Mouse (Mus musculus) limb, embryonic 12.5 days (tissue): Measurements from ENCODE around the gene Tkt. TPM values are rescaled to one million over a fixed set of nuclear protein-coding genes. Genes with fewer than 3 reads are reported as not detected.
"Not testable (repeated sequence)": the region's sequence is repeated elsewhere in the genome, so short reads cannot be mapped to it uniquely, and the experiment has no call there.

Experiments used
- ATAC-seq: fragments of 200-750 bp; cut with Nextera tagmentation; 2 replicates; pipeline ENCODE4 v1.8.0; 2017; ENCODE audit warnings: low read depth, moderate TSS enrichment; ENCODE audit not compliant: insufficient number of reproducible peaks, insufficient read depth, low FRiP score, low TSS enrichment
- H3K27ac ChIP-seq: fragments of 300-500 bp; sonication (generic); 2 replicates; pipeline ENCODE4 v1.5.1; 2016; ENCODE audit warnings: mild to moderate bottlenecking, moderate library complexity
- H3K27me3 ChIP-seq: fragments of 300-500 bp; sonication (generic); 2 replicates; pipeline ENCODE4 v1.6.1; 2016; ENCODE audit warnings: mild to moderate bottlenecking, moderate library complexity
- H3K36me3 ChIP-seq: fragments of 300-500 bp; sonication (generic); 2 replicates; pipeline ENCODE4 v1.6.1; 2016; ENCODE audit warnings: mild to moderate bottlenecking, moderate library complexity
- H3K4me1 ChIP-seq: fragments of 300-500 bp; sonication (generic); replicated peaks from 2 replicates; pipeline ENCODE4 v1.6.1; 2016
- H3K4me2 ChIP-seq: fragments of 300-500 bp; sonication (generic); 2 replicates; pipeline ENCODE4 v1.6.1; 2016; ENCODE audit warnings: mild to moderate bottlenecking, moderate library complexity
- H3K4me3 ChIP-seq: fragments of 300-500 bp; sonication (generic); replicated peaks from 2 replicates; pipeline ENCODE4 v1.5.1; 2016; ENCODE audit warnings: mild to moderate bottlenecking
- H3K9ac ChIP-seq: fragments of 300-500 bp; sonication (generic); replicated peaks from 2 replicates; pipeline ENCODE4 v1.6.1; 2016; ENCODE audit warnings: mild to moderate bottlenecking, moderate library complexity
- H3K9me3 ChIP-seq: fragments of 300-500 bp; sonication (generic); 2 replicates; pipeline ENCODE4 v1.6.1; 2016; ENCODE audit warnings: mild to moderate bottlenecking, moderate library complexity
- WGBS: fragments of 180-500 bp; shearing (Covaris S2); methylation state at CpG from one replicate; pipeline ENCODE4 v1.1.7; 2016; 5-methylcytosine and 5-hydroxymethylcytosine counted together
- polyA plus RNA-seq: library from polyadenylated mRNA; unstranded; fragments of >200 nt; fragmentation: Nextera tagmentation; extraction: Ambion mirVana; gene quantifications from 2 replicates; pipeline ENCODE4 v1.2.1, GENCODE M21; 2016

The Tkt gene
- polyA plus RNA-seq, 1 experiment from 2014 or later: 244 TPM

DNA sequence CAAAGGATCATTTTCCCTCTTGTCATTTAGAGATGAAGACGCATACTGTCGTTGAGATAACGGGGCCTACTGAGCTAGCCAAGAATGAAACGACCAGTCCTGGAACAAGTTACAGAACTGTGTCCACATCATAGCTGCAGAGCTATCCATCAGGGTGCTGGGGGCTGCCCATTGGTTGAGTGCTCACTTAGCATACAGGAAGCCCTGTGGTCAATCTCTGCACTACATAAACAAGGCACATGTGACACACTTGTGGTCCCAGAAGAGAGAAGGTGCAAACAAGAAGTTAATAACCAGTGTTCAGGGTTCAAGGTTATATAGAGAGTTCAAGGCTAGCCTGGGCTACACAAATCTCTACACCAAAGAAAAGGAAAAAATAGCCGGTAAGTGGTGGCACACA, 16.7 kb upstream of the Tkt start:
- 89% methylated on average over 5 of the region's 5 CpGs for WGBS

GRCm38 (mm10) chr14:30531896-30532295, 16.3 kb upstream of the Tkt start:
- Histone ChIP-seq H3K4me1 (no peaks in the 10 kb centered on the region), H3K9ac (no peak overlapping the region), H3K27me3 (no peaks in the 10 kb centered on the region), H3K4me3 (no peak overlapping the region), H3K9me3 (no peaks in the 10 kb centered on the region), H3K27ac (no peak overlapping the region), H3K4me2 (no peak overlapping the region), H3K36me3 (peaks cover 23% of the 10 kb centered on the region)
- WGBS: 92% methylated on average over 6 of the region's 6 CpGs
- no peak for ATAC-seq

More for the DNA sequence above, 16.7 kb upstream of the Tkt start:
- Histone ChIP-seq H3K9me3 (no peaks in the 10 kb centered on the region), H3K36me3 (peaks cover 26% of the 10 kb centered on the region), H3K4me1 (no peaks in the 10 kb centered on the region), H3K27ac (no peak overlapping the region), H3K27me3 (no peaks in the 10 kb centered on the region), H3K4me2 (no peak overlapping the region), H3K9ac (no peak overlapping the region), H3K4me3 (no peak overlapping the region)
- no peak for ATAC-seq

DNA sequence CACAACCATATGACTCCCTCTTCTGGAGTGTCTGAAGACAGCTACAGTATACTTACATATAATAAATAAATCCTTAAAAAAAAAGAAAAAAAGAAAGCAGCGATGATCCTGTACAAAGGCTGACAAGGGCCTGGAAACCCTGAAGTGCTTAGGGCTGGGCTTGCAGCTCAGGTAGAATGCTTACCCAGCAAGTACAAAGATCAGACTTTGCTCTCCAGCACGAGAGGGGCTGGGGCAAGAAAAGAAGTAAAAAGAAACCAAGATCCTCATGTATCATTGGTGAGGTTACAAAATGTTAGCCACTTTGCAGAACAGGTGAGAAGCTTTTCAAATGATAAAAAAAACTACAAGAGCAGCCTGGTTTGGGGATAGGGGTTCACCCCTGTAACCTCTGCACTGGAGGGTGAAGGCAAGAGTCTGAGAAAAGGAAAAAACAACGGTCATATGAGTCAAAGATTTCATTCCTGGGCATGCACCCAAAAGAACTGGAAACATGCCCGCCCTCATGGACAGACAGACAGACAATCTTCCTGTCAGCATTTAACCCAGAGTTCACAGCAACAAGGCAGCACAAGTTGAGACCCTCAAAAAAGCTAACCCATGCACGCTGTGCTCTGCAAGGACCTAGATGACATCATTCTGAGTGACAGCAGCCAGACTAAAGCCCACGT, 14.2 kb upstream of the Tkt start:
- Histone ChIP-seq H3K4me2 (no peak overlapping the region), H3K27ac (no peak overlapping the region), H3K9me3 (no peaks in the 10 kb centered on the region), H3K27me3 (no peaks in the 10 kb centered on the region), H3K9ac (no peak overlapping the region), H3K36me3 (peaks cover 6% of the 10 kb centered on the region), H3K4me3 (no peak overlapping the region), H3K4me1 (no peaks in the 10 kb centered on the region)
- 88% methylated on average over 6 of the region's 6 CpGs for WGBS
- ATAC-seq: no peak

GRCm38 (mm10) chr14:30541541-30541940, 6.6 kb upstream of the Tkt start:
- no peaks in the 10 kb centered on the region for H3K27me3 ChIP-seq
- H3K36me3 ChIP-seq: no peaks in the 10 kb centered on the region
- H3K4me2 ChIP-seq: no peak overlapping the region
- H3K27ac ChIP-seq: no peak overlapping the region
- no peaks in the 10 kb centered on the region for H3K9me3 ChIP-seq
- no peak overlapping the region for H3K4me3 ChIP-seq
- no peaks in the 10 kb centered on the region for H3K4me1 ChIP-seq
- no peak overlapping the region for H3K9ac ChIP-seq
- 79% methylated on average over 10 of the region's 10 CpGs for WGBS
- no peak for ATAC-seq

DNA sequence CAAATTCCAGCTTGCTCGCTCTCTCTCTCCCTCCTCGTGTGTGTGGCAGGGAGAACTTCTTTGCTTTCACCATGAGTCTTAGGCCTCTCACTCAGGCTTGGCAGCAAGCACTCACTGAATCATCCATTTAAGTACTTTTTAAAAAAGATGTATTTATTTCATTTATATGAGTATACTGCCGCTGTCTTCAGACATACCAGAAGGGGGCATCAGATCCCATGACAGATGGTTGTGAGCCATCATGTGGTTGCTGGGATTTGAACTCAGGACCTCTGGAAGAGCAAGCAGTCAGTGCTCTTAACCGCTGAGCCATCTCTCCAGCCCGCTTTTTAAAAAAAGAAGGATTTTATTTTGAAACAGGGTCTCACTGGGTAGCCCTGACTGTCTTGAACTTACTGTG, 4.8 kb upstream of the Tkt start:
- WGBS: 80% methylated on average over 5 of the region's 5 CpGs
- H3K9ac ChIP-seq, H3K4me3 ChIP-seq, H3K36me3 ChIP-seq, ATAC-seq, H3K4me1 ChIP-seq, H3K27me3 ChIP-seq, H3K9me3 ChIP-seq, H3K4me2 ChIP-seq, H3K27ac ChIP-seq: not testable (repeated sequence)

GRCm38 (mm10) chr14:30548965-30549776, 1.0 kb downstream of the Tkt start:
- H3K36me3 ChIP-seq: 0 out of 2 replicates have a peak, but pooled peaks cover 7% of the 10 kb centered on the region
- H3K9me3 ChIP-seq: no peaks in the 10 kb centered on the region
- H3K27ac ChIP-seq: peak overlapping the region; percentile 92
- peaks cover 33% of the 10 kb centered on the region for H3K4me1 ChIP-seq
- H3K27me3 ChIP-seq: no peaks in the 10 kb centered on the region
- ATAC-seq: peak; percentile 86
- H3K4me3 ChIP-seq: peak overlapping the region; percentile 78
- H3K4me2 ChIP-seq: peak overlapping the region; percentile 92
- H3K9ac ChIP-seq: peak overlapping the region; percentile 94
- WGBS: under 1% methylated on average over 69 of the region's 69 CpGs

GRCm38 (mm10) chr14:30549777-30550149, 1.6 kb downstream of the Tkt start:
- ATAC-seq: peak; percentile 22; the same call in 1 of the 2 replicates
- H3K4me1 ChIP-seq: peaks cover 33% of the 10 kb centered on the region
- under 1% methylated on average over 10 of the region's 10 CpGs for WGBS

GRCm38 (mm10) chr14:30550232-30551070, 2.3 kb downstream of the Tkt start:
- H3K9me3 ChIP-seq: no peaks in the 10 kb centered on the region
- peak overlapping the region; percentile 78 for H3K4me3 ChIP-seq
- WGBS: 32% methylated on average over 8 of the region's 8 CpGs
- peak overlapping the region; percentile 92 for H3K4me2 ChIP-seq
- peaks cover 33% of the 10 kb centered on the region for H3K4me1 ChIP-seq
- ATAC-seq: no peak
- H3K27ac ChIP-seq: peak overlapping the region; percentile 92; the same call in 1 of the 2 replicates
- no peaks in the 10 kb centered on the region for H3K27me3 ChIP-seq
- H3K36me3 ChIP-seq: peaks cover 8% of the 10 kb centered on the region; the same call in 1 of the 2 replicates
- H3K9ac ChIP-seq: peak overlapping the region; percentile 94

More at GRCm38 (mm10) chr14:30549777-30550149, 1.6 kb downstream of the Tkt start:
- Histone ChIP-seq H3K4me2 (peak overlapping the region; percentile 92), H3K27me3 (no peaks in the 10 kb centered on the region), H3K4me3 (peak overlapping the region; percentile 78), H3K9ac (peak overlapping the region; percentile 94), H3K27ac (peak overlapping the region; percentile 92), H3K36me3 (peaks cover 7% of the 10 kb centered on the region; the same call in 1 of the 2 replicates), H3K9me3 (no peaks in the 10 kb centered on the region)

DNA sequence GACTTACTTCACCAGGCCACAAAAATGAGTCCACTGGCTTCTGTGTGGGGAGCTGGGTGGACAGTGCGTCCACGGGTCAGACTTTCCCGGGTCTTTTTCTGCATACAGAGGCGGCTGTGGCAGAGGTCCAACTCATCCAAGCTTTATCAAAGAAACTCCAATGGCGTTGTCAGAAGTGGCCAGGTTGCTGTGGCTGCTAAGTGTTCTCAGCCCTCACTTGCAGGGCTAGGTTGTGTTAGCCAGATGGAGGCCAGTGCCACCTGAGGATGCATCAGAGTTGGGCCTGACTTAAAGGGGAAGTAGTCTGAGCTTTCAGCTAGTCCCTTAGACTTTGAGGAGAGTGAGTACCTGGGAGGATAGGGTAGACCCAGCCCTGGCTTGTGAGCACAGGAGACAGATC, 3.4 kb downstream of the Tkt start:
- Histone ChIP-seq H3K4me3 (peak overlapping the region; percentile 78; the same call in 1 of the 2 replicates), H3K36me3 (peaks cover 18% of the 10 kb centered on the region; the same call in 1 of the 2 replicates), H3K4me2 (peak overlapping the region; percentile 92), H3K9me3 (no peaks in the 10 kb centered on the region), H3K4me1 (peaks cover 33% of the 10 kb centered on the region), H3K27ac (no peak overlapping the region), H3K27me3 (no peaks in the 10 kb centered on the region), H3K9ac (peak overlapping the region; percentile 9; the same call in 1 of the 2 replicates)
- ATAC-seq: no peak
- WGBS: 78% methylated on average over 5 of the region's 5 CpGs

GRCm38 (mm10) chr14:30551981-30552380, 3.8 kb downstream of the Tkt start:
- WGBS: 85% methylated on average over 2 of the region's 2 CpGs
- no peaks in the 10 kb centered on the region for H3K9me3 ChIP-seq
- peaks cover 23% of the 10 kb centered on the region; the same call in 1 of the 2 replicates for H3K36me3 ChIP-seq
- peaks cover 33% of the 10 kb centered on the region for H3K4me1 ChIP-seq
- ATAC-seq: no peak
- H3K27ac ChIP-seq: no peak overlapping the region
- H3K9ac ChIP-seq: no peak overlapping the region
- H3K4me2 ChIP-seq: no peak overlapping the region
- no peaks in the 10 kb centered on the region for H3K27me3 ChIP-seq
- no peak overlapping the region for H3K4me3 ChIP-seq

GRCm38 (mm10) chr14:30553185-30553584, 5.0 kb downstream of the Tkt start:
- H3K4me3 ChIP-seq: no peak overlapping the region
- H3K9me3 ChIP-seq: no peaks in the 10 kb centered on the region
- H3K4me1 ChIP-seq: peaks cover 28% of the 10 kb centered on the region
- H3K27me3 ChIP-seq: no peaks in the 10 kb centered on the region
- no peak overlapping the region for H3K4me2 ChIP-seq
- H3K36me3 ChIP-seq: peaks cover 34% of the 10 kb centered on the region
- no peak overlapping the region for H3K9ac ChIP-seq
- ATAC-seq: no peak
- H3K27ac ChIP-seq: no peak overlapping the region
- 86% methylated on average over 4 of the region's 4 CpGs for WGBS
